Mouse (Mus musculus) heart, postnatal 0 days (tissue): Measurements from ENCODE around the gene Cers3. TPM values are rescaled to one million over a fixed set of nuclear protein-coding genes. Genes with fewer than 3 reads are reported as not detected.

ENCODE experiments used
- ATAC-seq: fragments of 200-750 bp; cut with Nextera tagmentation; 2 replicates; pipeline ENCODE4 v1.8.0; 2017; ENCODE audit warnings: low read depth, moderate number of reproducible peaks, moderate library complexity; ENCODE audit not compliant: insufficient read depth
- DNase-seq: peaks from one replicate; pipeline ENCODE4 v3.0.0-alpha.2; 2016; ENCODE audit warnings: low spot score
- H3K27ac ChIP-seq: fragments of 300-500 bp; sonication (generic); 2 replicates; pipeline ENCODE4 v1.5.1; 2014; ENCODE audit warnings: low read depth, mild to moderate bottlenecking
- H3K27me3 ChIP-seq: fragments of 300-500 bp; sonication (generic); 2 replicates; pipeline ENCODE4 v1.6.1; 2014; ENCODE audit warnings: low read length, mixed read lengths; ENCODE audit not compliant: control insufficient read depth, insufficient read depth
- H3K36me3 ChIP-seq: fragments of 300-500 bp; sonication (generic); replicated peaks from 2 replicates; pipeline ENCODE4 v1.6.1; 2014; ENCODE audit warnings: low read length, mixed read lengths; ENCODE audit not compliant: control insufficient read depth, insufficient read depth
- H3K4me1 ChIP-seq: fragments of 300-500 bp; sonication (generic); 2 replicates; pipeline ENCODE4 v1.6.1; 2014; ENCODE audit warnings: antibody characterized with exemption; ENCODE audit not compliant: control insufficient read depth, insufficient read depth
- H3K4me2 ChIP-seq: fragments of 300-500 bp; sonication (generic); 2 replicates; pipeline ENCODE4 v1.6.1; 2014; ENCODE audit warnings: low read depth, mild to moderate bottlenecking, low read length, moderate library complexity
- H3K4me3 ChIP-seq: fragments of 300-500 bp; sonication (generic); 2 replicates; pipeline ENCODE4 v1.5.1; 2014; ENCODE audit warnings: low read depth, low read length
- H3K9ac ChIP-seq: fragments of 300-500 bp; sonication (generic); replicated peaks from 2 replicates; pipeline ENCODE4 v1.6.1; 2014; ENCODE audit warnings: low read depth, low read length, mixed read lengths
- H3K9me3 ChIP-seq: fragments of 300-500 bp; sonication (generic); replicated peaks from 2 replicates; pipeline ENCODE4 v1.6.1; 2016; ENCODE audit warnings: low read length; ENCODE audit not compliant: control insufficient read depth
- CTCF ChIP-seq: IDR thresholded peaks from 2 replicates; pipeline ENCODE4 v1.5.1; 2016; ENCODE audit warnings: antibody characterized with exemption, control low read depth, low read depth
- EP300 ChIP-seq: IDR thresholded peaks from 2 replicates; pipeline ENCODE4 v1.6.1; 2016; ENCODE audit warnings: antibody characterized with exemption, low read depth
- WGBS: fragments of 180-500 bp; shearing (Covaris S2); extraction: QIAGEN DNeasy Blood & Tissue Kit; methylation state at CpG from one replicate; pipeline ENCODE4 v1.1.7; 2014; 5-methylcytosine and 5-hydroxymethylcytosine counted together
- polyA plus RNA-seq: library from polyadenylated mRNA; unstranded; fragments of >200 nt; fragmentation: Nextera tagmentation; extraction: Ambion mirVana; gene quantifications from 2 replicates; pipeline ENCODE4 v1.2.1, GENCODE M21; 2015
- total RNA-seq: library from RNA; depleted of rRNA; stranded (reverse); fragments of >200 nt; gene quantifications from 2 replicates; pipeline ENCODE4 v1.2.3, GENCODE M21; 2014; ENCODE audit warnings: low replicate concordance

Gene Cers3
- total and polyA plus RNA-seq, 2 experiments from 2014 or later, result 0.19 to 9.5 TPM

DNA sequence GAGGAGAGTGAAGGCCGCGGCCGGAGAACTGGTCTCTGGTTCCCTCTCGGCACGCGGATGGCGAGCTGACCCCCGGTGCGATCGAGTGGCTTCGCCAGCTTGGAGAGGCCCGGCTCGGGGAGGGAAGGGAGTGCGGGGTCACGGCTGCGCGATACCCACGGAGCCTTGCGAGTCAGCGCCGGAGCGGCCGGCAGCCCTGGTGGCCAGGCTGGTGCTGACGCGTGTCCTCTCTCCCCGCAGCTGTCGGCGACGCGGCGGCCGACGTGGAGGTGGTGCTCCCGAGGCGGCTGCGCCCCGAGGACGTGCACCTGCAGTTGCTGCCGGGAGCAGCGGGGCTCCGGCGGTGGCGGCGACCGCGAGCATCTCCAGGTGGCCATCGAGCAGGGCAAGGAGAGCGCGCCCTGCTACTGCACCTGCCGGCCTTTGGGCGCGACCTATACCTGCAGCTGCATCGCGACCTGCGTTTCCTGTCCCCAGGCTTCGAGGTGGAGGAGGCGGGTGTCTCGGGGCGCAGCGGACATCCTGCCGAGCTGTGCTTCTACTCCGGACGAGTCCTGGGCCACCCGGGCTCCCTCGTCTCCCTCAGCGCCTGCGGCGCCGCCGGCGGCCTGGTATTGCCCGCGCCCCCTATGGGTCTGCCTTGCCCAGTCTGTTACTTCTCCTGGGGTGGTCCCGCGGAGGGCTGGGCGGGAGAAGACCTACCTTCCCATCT, 96.9 kb downstream of the Cers3 start:
- H3K4me3 ChIP-seq, result peak overlapping the region; percentile 59
- no peak for DNase-seq
- peak; percentile 24 for ATAC-seq
- H3K4me2 ChIP-seq, result peak overlapping the region; percentile 99
- TF ChIP-seq CTCF (peak; percentile 35), EP300 (no peak)
- H3K27ac ChIP-seq, result no peak overlapping the region
- H3K9me3 ChIP-seq, result no peaks in the 10 kb centered on the region
- WGBS, result under 1% methylated on average over 75 of the region's 76 CpGs
- H3K36me3 ChIP-seq, result no peaks in the 10 kb centered on the region
- peaks cover 6% of the 10 kb centered on the region for H3K4me1 ChIP-seq
- H3K9ac ChIP-seq, result peak overlapping the region; percentile 54
- peaks cover 5% of the 10 kb centered on the region for H3K27me3 ChIP-seq

DNA sequence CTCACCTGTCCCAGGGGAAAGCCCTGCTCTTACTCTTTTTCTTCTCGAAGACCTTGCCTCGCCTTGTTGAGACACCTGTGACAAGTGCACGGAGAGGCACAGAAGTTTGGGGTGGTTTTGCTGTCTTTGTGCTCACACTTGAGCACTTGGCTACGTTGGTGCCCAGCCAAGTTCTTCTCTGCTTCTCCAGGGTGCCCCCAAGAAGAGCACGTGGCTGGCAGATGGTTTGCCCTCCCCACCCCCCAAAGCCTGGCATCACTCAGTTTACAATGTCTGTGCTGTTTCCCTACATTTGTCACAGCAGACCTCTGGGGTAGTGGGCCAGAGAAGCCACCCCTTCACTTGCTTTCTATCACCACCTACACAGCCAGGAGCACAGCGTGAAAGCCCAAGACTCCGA, 97.9 kb downstream of the Cers3 start:
- DNase-seq (no peak), ATAC-seq (no peak)
- Histone ChIP-seq H3K9me3 (no peaks in the 10 kb centered on the region), H3K36me3 (no peaks in the 10 kb centered on the region), H3K4me3 (no peak overlapping the region), H3K27ac (no peak overlapping the region), H3K4me2 (no peak overlapping the region), H3K27me3 (peaks cover 5% of the 10 kb centered on the region), H3K9ac (no peak overlapping the region), H3K4me1 (peaks cover 3% of the 10 kb centered on the region; the same call in 1 of the 2 replicates)
- TF ChIP-seq EP300 (no peak), CTCF (no peak)
- WGBS, result 89% methylated on average over 7 of the region's 7 CpGs

DNA sequence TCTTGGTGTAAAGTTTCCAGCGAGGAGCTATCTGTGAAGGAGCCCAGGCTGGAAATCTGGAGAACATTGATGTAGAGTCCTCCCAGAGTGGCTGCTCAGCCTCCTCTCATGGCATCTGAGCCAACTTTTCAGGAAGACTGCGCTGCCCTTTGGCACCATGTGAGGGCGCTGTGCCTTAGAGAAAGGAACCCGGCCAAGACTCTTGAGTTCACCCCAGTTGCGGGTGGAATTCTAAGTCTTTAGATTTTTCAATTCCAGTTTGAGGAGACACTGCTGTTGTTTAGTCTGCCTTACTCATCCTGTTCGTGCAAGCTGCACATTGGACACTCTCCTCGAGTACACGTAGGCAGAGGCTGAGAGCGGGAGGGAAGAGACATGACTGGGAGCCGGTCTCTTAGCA, 98.7 kb downstream of the Cers3 start:
- DNase-seq, result peak; percentile 69
- no peak overlapping the region for H3K9ac ChIP-seq
- 42% methylated on average over 10 of the region's 10 CpGs for WGBS
- H3K9me3 ChIP-seq, result no peaks in the 10 kb centered on the region
- H3K27ac ChIP-seq, result no peak overlapping the region
- H3K4me3 ChIP-seq, result no peak overlapping the region
- no peak for ATAC-seq
- H3K4me1 ChIP-seq, result peaks cover 3% of the 10 kb centered on the region; the same call in 1 of the 2 replicates
- peaks cover 5% of the 10 kb centered on the region for H3K27me3 ChIP-seq
- no peak overlapping the region for H3K4me2 ChIP-seq
- no peaks in the 10 kb centered on the region for H3K36me3 ChIP-seq
- TF ChIP-seq EP300, result no peak
- TF ChIP-seq CTCF, result peak; percentile 82

DNA sequence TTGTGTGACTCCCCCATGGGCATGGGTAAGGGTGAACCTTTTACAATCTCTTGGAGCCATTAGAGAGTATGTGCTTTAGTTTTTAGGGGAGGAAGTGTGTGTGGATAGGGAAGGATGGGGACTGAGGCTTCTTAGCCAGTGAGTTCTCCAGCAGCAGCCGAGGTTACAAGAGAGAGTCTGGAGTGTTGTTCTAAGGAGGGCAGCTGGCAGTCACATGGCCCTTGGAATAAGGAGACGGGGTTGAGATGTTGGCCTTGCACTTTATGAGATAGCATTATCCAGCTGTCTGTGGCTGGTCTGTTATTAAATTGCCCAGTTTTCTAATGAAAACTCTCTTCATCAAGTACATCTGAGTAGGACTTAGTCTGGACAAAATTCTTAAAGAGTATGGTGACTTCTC, 100.5 kb downstream of the Cers3 start:
- no peak overlapping the region for H3K27ac ChIP-seq
- 66% methylated on average over 2 of the region's 2 CpGs for WGBS
- H3K4me3 ChIP-seq, result no peak overlapping the region
- no peaks in the 10 kb centered on the region for H3K36me3 ChIP-seq
- TF ChIP-seq CTCF, result no peak
- TF ChIP-seq EP300, result no peak
- peaks cover 3% of the 10 kb centered on the region; the same call in 1 of the 2 replicates for H3K4me1 ChIP-seq
- H3K9me3 ChIP-seq, result no peaks in the 10 kb centered on the region
- peaks cover 5% of the 10 kb centered on the region for H3K27me3 ChIP-seq
- no peak for ATAC-seq
- no peak for DNase-seq
- H3K9ac ChIP-seq, result no peak overlapping the region
- H3K4me2 ChIP-seq, result no peak overlapping the region

DNA sequence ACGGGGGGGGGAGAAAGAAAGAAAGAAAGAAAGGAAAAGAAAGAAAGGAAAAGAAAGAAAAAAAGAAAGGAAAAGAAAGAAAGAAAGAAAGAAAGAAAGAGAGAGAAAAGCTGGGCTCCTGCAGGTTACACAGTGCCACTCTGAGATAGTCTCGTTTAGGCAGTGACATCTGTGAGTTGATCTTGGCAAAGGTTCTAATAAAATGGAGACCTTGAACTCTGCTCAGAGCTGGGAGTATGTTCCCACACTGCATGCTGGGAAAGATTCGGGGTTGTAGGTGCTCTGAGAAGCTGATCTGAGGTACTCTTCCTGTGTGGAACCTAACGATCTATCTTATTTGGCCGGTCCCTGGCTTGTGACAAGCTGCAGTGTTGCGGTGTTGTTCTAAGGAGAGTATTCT, 103.3 kb downstream of the Cers3 start:
- no peak overlapping the region for H3K4me3 ChIP-seq
- ATAC-seq, result no peak
- no peaks in the 10 kb centered on the region for H3K9me3 ChIP-seq
- H3K9ac ChIP-seq, result no peak overlapping the region
- WGBS, result 78% methylated on average over 6 of the region's 6 CpGs
- TF ChIP-seq EP300 (no peak), CTCF (no peak)
- H3K4me2 ChIP-seq, result no peak overlapping the region
- H3K4me1 ChIP-seq, result no peaks in the 10 kb centered on the region
- DNase-seq, result no peak
- no peak overlapping the region for H3K27ac ChIP-seq
- no peaks in the 10 kb centered on the region; the same call in 1 of the 2 replicates for H3K27me3 ChIP-seq
- no peaks in the 10 kb centered on the region for H3K36me3 ChIP-seq

DNA sequence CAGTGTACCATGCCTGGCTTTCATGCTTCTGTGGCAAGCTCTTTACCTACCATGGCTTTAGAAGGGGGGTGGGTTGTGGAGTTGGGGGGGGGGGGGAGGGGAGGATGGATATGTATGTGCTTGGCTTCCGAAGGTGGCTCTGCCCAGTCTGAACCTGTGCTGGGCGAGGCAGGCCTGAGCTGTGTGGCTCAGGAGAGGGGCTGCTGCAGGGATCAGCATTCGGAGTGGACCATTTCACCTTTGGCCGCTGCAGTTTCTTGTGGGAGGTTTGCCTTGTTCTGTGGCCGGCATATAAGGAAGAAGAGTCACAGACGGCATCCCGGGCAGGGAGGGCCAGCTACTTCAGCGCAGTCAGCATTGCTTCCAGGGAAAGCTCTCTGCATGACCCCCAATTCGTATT, 104.0 kb downstream of the Cers3 start:
- Histone ChIP-seq H3K27ac (no peak overlapping the region), H3K4me1 (no peaks in the 10 kb centered on the region), H3K9ac (no peak overlapping the region), H3K4me2 (no peak overlapping the region), H3K36me3 (no peaks in the 10 kb centered on the region), H3K9me3 (no peaks in the 10 kb centered on the region), H3K4me3 (no peak overlapping the region), H3K27me3 (no peaks in the 10 kb centered on the region)
- 88% methylated on average over 9 of the region's 9 CpGs for WGBS
- TF ChIP-seq EP300 (no peak), CTCF (no peak)
- DNase-seq (no peak), ATAC-seq (no peak)
